Mouse (Mus musculus) lung, embryonic 14.5 days (tissue): Measurements from ENCODE around the gene Ugt1a6a. TPM values are rescaled to one million over a fixed set of nuclear protein-coding genes. Genes with fewer than 3 reads are reported as not detected.
"Not testable (repeated sequence)": the region's sequence is repeated elsewhere in the genome, so short reads cannot be mapped to it uniquely, and the experiment has no call there.

Experiments used
- ATAC-seq: fragments of 200-750 bp; cut with Nextera tagmentation; 2 replicates; pipeline ENCODE4 v1.8.0; 2017; ENCODE audit warnings: mild to moderate bottlenecking, moderate TSS enrichment, moderate library complexity; ENCODE audit not compliant: insufficient read depth
- DNase-seq: peaks from one replicate; pipeline ENCODE4 v3.0.0-alpha.2; 2015
- H3K27ac ChIP-seq: fragments of 300-500 bp; sonication (generic); 2 replicates; pipeline ENCODE4 v1.5.1; 2014; ENCODE audit warnings: low read depth, mild to moderate bottlenecking, moderate library complexity
- H3K27me3 ChIP-seq: fragments of 300-500 bp; sonication (generic); 2 replicates; pipeline ENCODE4 v1.6.1; 2014; ENCODE audit warnings: low read length, control low read depth; ENCODE audit not compliant: insufficient read depth
- H3K36me3 ChIP-seq: fragments of 300-500 bp; sonication (generic); 2 replicates; pipeline ENCODE4 v1.6.1; 2014; ENCODE audit warnings: control low read depth; ENCODE audit not compliant: insufficient read depth
- H3K4me1 ChIP-seq: fragments of 300-500 bp; sonication (generic); 2 replicates; pipeline ENCODE4 v1.6.1; 2014; ENCODE audit warnings: antibody characterized with exemption, control low read depth; ENCODE audit not compliant: insufficient read depth
- H3K4me2 ChIP-seq: fragments of 300-500 bp; sonication (generic); 2 replicates; pipeline ENCODE4 v1.6.1; 2014; ENCODE audit warnings: mild to moderate bottlenecking
- H3K4me3 ChIP-seq: fragments of 300-500 bp; sonication (generic); 2 replicates; pipeline ENCODE4 v1.5.1; 2014; ENCODE audit warnings: low read depth, low read length
- H3K9ac ChIP-seq: fragments of 300-500 bp; sonication (generic); 2 replicates; pipeline ENCODE4 v1.6.1; 2014
- H3K9me3 ChIP-seq: fragments of 300-500 bp; sonication (generic); 2 replicates; pipeline ENCODE4 v1.6.1; 2016; ENCODE audit warnings: low read depth, low read length, control low read depth
- CTCF ChIP-seq: IDR thresholded peaks from 2 replicates; pipeline ENCODE4 v1.5.1; 2016; ENCODE audit warnings: antibody characterized with exemption, low read depth
- WGBS: fragments of 180-500 bp; shearing (Covaris S2); extraction: QIAGEN DNeasy Blood & Tissue Kit; methylation state at CpG from one replicate; pipeline ENCODE4 v1.1.7; 2014; 5-methylcytosine and 5-hydroxymethylcytosine counted together
- polyA plus RNA-seq: library from polyadenylated mRNA; unstranded; fragments of >200 nt; fragmentation: Nextera tagmentation; extraction: Ambion mirVana; gene quantifications from 2 replicates; pipeline ENCODE4 v1.2.1, GENCODE M21; 2014

Gene Ugt1a6a
- polyA plus RNA-seq, 1 experiment from 2014 or later: 0.96 TPM

DNA sequence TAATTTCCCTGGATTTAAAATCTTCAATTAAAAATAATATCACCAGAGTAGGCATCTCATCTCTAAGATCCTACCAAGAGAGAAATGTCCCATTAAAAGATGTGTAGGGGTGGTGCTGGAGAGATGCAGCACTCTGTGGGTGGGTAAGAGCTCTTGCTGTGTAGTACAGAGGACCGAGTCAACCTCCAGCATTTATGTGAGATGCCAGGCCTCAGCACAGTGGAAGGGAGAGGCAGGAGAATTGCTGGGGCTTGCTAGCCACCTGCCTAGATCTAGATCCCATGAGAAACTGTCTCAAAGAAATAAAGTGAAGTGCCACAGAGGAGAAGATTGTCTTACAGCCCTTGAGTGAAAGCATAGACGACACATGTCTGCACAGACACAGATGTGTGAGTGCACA is 81.9 kb downstream of the Ugt1a6a start:
- no peak for TF ChIP-seq CTCF
- H3K27ac ChIP-seq: no peak overlapping the region
- no peak overlapping the region for H3K4me3 ChIP-seq
- H3K27me3 ChIP-seq: no peaks in the 10 kb centered on the region
- no peak for DNase-seq
- H3K36me3 ChIP-seq: no peaks in the 10 kb centered on the region
- peaks cover 58% of the 10 kb centered on the region for H3K9me3 ChIP-seq
- no peak for ATAC-seq
- no peak overlapping the region for H3K4me2 ChIP-seq
- no peaks in the 10 kb centered on the region for H3K4me1 ChIP-seq
- no peak overlapping the region for H3K9ac ChIP-seq
- 61% methylated on average over 2 of the region's 2 CpGs for WGBS

DNA sequence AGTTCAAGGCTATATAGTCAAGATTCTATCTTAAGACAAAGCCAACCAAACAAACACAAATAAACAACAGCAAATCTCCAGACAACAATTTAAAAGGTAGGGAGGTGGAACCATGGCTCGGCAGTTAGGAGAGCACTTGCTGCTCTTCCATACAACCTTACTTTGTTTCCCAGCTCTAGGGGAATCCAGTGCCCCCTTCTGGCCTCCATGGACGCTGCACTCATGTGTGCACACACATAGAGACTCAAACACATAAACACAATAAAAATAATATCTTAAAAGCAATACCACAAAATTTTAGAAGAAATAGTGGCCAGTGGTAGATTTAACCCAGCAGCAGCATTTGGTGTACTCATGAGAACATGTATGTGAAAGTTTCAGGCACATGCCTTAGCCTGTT is 82.5 kb downstream of the Ugt1a6a start:
- H3K4me1 ChIP-seq: no peaks in the 10 kb centered on the region
- H3K27ac ChIP-seq: no peak overlapping the region
- ATAC-seq (no peak), DNase-seq (peak; percentile 13)
- H3K9ac ChIP-seq: no peak overlapping the region
- peak; percentile 34; the same call in 1 of the 2 replicates for TF ChIP-seq CTCF
- peaks cover 55% of the 10 kb centered on the region for H3K9me3 ChIP-seq
- H3K4me3 ChIP-seq: no peak overlapping the region
- no peak overlapping the region for H3K4me2 ChIP-seq
- 60% methylated on average over 2 of the region's 2 CpGs for WGBS
- no peaks in the 10 kb centered on the region for H3K36me3 ChIP-seq
- no peaks in the 10 kb centered on the region for H3K27me3 ChIP-seq

DNA sequence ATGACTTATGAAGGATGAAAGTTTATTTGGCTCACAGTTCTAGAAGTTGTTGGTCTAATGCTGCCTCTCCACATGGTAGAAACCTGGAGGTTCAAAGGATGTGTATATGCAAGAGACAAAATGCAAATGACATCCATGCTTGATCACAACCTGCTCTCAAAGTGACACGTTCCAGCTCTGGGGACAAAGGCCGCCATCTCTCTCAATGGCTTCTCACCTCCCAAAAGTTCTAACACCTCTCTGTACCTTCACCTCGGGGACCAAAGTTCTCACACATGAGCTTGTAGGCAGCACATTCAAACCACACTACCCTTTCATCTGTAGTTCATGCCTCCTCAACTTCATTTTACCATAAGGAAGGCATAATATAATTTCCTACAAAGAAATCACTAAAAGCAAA is 83.0 kb downstream of the Ugt1a6a start:
- peaks cover 53% of the 10 kb centered on the region for H3K9me3 ChIP-seq
- H3K4me3 ChIP-seq: no peak overlapping the region
- no peak overlapping the region for H3K9ac ChIP-seq
- DNase-seq (no peak), ATAC-seq (no peak)
- no peak overlapping the region for H3K4me2 ChIP-seq
- H3K27me3 ChIP-seq: no peaks in the 10 kb centered on the region
- WGBS: 40% methylated on average over 3 of the region's 3 CpGs
- H3K36me3 ChIP-seq: no peaks in the 10 kb centered on the region
- no peak for TF ChIP-seq CTCF
- H3K27ac ChIP-seq: no peak overlapping the region
- H3K4me1 ChIP-seq: no peaks in the 10 kb centered on the region

GRCm38 (mm10) chr1:88218051-88218450 is 83.4 kb downstream of the Ugt1a6a start:
- WGBS: 71% methylated on average over 9 of the region's 9 CpGs
- Histone ChIP-seq H3K4me1 (no peaks in the 10 kb centered on the region), H3K9ac (no peak overlapping the region), H3K36me3 (no peaks in the 10 kb centered on the region), H3K27ac (no peak overlapping the region), H3K9me3 (peaks cover 48% of the 10 kb centered on the region), H3K4me3 (no peak overlapping the region), H3K4me2 (no peak overlapping the region), H3K27me3 (no peaks in the 10 kb centered on the region)
- no peak for TF ChIP-seq CTCF
- DNase-seq: peak; percentile 11
- no peak for ATAC-seq

DNA sequence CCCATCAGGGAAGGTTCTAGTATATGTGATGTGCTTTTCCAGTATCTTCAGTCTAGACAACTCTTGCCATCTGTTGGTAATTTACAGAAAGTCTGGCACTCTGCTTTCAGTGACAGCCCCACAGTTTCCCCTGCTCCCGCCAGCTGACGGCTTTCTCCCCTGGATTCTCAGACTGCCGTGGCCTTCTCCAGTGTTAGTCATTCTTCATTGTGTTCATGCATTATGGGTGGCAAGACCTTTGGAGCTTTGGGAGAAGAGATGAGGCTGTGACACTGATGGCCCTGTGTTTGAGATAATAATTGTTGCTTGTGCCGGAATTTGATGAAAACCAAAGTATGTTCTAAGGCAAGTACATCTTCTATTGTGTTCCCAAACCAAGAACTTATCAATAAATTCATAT is 84.0 kb downstream of the Ugt1a6a start:
- no peak for TF ChIP-seq CTCF
- Histone ChIP-seq H3K27ac (no peak overlapping the region), H3K9me3 (peaks cover 43% of the 10 kb centered on the region), H3K36me3 (no peaks in the 10 kb centered on the region), H3K4me1 (no peaks in the 10 kb centered on the region), H3K4me2 (no peak overlapping the region), H3K4me3 (no peak overlapping the region), H3K27me3 (no peaks in the 10 kb centered on the region), H3K9ac (no peak overlapping the region)
- DNase-seq: no peak
- WGBS: 49% methylated on average over 4 of the region's 4 CpGs
- ATAC-seq: no peak

DNA sequence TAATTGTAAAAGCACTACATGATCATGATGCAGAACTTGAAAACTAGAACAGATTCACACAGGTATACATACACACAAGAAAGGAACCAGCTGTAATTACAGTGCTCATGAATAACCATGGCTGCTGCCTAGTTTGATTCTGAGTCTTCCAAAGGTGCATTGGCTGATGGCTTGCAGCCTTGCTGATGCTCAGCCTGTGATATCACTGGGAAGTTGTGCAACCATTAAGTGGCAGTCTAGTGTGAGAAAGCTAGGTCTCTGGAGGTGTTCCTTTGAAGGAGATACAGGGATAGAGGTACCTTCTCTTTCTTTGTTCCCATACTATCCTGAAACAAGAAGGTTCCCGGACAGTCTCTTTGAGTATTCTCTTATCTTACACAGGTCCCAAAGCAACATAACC is 84.4 kb downstream of the Ugt1a6a start:
- Histone ChIP-seq H3K4me3 (no peak overlapping the region), H3K36me3 (no peaks in the 10 kb centered on the region), H3K27ac (no peak overlapping the region), H3K4me2 (no peak overlapping the region), H3K4me1 (no peaks in the 10 kb centered on the region), H3K9me3 (peaks cover 38% of the 10 kb centered on the region), H3K27me3 (no peaks in the 10 kb centered on the region), H3K9ac (no peak overlapping the region)
- WGBS: 18% methylated on average over 1 of the region's 1 CpGs
- TF ChIP-seq CTCF: no peak
- DNase-seq (peak; percentile 8), ATAC-seq (no peak)

- H3K4me3 ChIP-seq: no peak overlapping the region
- H3K4me2 ChIP-seq: no peak overlapping the region
- DNase-seq: no peak
- no peak overlapping the region for H3K9ac ChIP-seq
- H3K27me3 ChIP-seq: no peaks in the 10 kb centered on the region
- H3K9me3 ChIP-seq: peaks cover 26% of the 10 kb centered on the region
- H3K27ac ChIP-seq: no peak overlapping the region
- no peaks in the 10 kb centered on the region for H3K4me1 ChIP-seq
- TF ChIP-seq CTCF: no peak
- ATAC-seq: no peak
- H3K36me3 ChIP-seq: no peaks in the 10 kb centered on the region
Measured at GRCm38 (mm10) chr1:88220336-88220735, 85.7 kb downstream of the Ugt1a6a start.

DNA sequence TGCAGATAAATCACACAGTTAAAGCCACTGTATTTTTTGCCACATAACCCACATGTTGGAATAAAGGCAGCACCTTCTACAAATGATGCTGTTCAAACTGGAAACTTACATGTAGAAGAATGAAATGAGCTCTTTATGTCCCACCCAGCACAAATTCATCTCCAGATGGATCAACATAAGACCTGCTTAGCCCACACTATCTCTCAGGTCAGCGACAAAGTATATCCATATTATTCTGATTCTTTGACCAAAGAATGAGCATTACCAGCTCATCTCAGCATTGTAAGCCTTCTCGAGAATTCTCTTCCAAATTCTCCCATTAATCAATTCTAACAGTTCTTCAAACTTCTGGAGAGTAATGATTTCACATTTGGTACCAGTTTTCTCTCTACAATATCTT is 87.6 kb downstream of the Ugt1a6a start:
- no peak for TF ChIP-seq CTCF
- Histone ChIP-seq H3K9ac (no peak overlapping the region), H3K4me1 (no peaks in the 10 kb centered on the region), H3K9me3 (peaks cover 28% of the 10 kb centered on the region), H3K36me3 (no peaks in the 10 kb centered on the region), H3K27me3 (no peaks in the 10 kb centered on the region), H3K4me2 (no peak overlapping the region), H3K4me3 (no peak overlapping the region), H3K27ac (no peak overlapping the region)
- WGBS: 39% methylated on average over 2 of the region's 2 CpGs
- DNase-seq: no peak
- no peak for ATAC-seq

DNA sequence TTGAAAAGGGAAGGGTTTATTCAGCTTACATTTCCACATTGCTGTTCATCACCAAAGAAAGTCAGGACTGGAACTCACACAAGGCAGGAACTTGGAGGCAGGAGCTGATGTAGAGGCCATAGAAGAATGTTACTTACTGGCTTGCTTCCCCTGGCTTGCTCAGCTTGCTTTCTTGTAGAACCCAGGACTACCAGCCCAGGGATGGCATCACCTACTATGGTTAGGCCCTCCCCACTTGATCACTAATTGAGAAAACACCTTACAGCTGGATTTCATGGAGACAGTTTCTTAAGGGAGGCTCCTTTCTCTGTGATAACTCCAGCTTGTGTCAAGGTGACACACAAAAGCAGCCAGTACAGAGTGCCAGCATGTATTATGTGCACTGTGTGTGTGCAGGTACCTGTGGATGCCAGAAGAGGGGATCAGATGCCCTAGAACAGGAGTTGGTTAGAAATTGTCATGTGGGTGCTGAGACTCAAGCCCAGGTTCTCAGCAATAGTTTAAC is 88.5 kb downstream of the Ugt1a6a start:
- H3K9me3 ChIP-seq: peaks cover 31% of the 10 kb centered on the region
- not testable (repeated sequence) for H3K27ac ChIP-seq, H3K36me3 ChIP-seq, H3K9ac ChIP-seq, H3K4me3 ChIP-seq, ATAC-seq, H3K4me2 ChIP-seq, H3K4me1 ChIP-seq, H3K27me3 ChIP-seq, DNase-seq
